Mouse (Mus musculus) heart, postnatal 0 days (tissue): Measurements from ENCODE around the gene Pcgf5.

ENCODE experiments used
- CTCF ChIP-seq: IDR thresholded peaks from 2 replicates; pipeline ENCODE4 v1.5.1; 2016; ENCODE audit warnings: antibody characterized with exemption, control low read depth, low read depth
- EP300 ChIP-seq: IDR thresholded peaks from 2 replicates; pipeline ENCODE4 v1.6.1; 2016; ENCODE audit warnings: antibody characterized with exemption, low read depth

GRCm38 (mm10) chr19:36350181-36350580 lies 2.1 kb downstream of the Pcgf5 start:
- TF ChIP-seq CTCF (no peak), EP300 (no peak)
